Mouse (Mus musculus) adrenal gland, postnatal 10 days (tissue): Measurements from ENCODE around the gene Dctn2. TPM values are rescaled to one million over a fixed set of nuclear protein-coding genes. Genes with fewer than 3 reads are reported as not detected.
A peak's percentile ranks its signal among the peaks of the same experiment; 100 is the strongest.

Source experiments
- DNase-seq: peaks from one replicate; pipeline ENCODE4 v3.0.0; 2021; ENCODE audit warnings: mixed read lengths
- total RNA-seq, 2 experiments: library from RNA; stranded (reverse); gene quantifications; 2 replicates each; pipeline ENCODE4 v1.2.3; 2021

Dctn2 gene
- total RNA-seq, 2 experiments from 2014 or later: 151 to 164 TPM

DNA sequence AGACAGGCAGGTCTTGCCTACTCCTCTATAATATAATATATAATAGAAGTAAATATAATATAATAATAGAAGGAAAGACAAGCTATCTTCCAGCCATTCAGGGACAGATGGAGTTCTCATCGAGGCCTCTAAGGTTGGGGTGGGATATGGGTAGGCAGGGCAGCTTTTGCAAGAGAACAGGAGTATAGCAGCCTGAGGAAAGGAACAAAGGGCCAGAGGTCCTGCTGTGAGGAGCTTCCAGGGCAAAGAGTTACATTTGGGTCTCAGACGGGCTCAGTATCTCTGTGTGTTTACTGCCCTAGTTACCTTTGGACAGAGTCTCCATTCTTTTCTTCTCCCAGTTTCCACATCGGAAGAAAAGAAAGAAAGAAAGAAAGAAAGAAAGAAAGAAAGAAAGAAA, 2.5 kb upstream of the Dctn2 start:
- DNase-seq: no peak

DNA sequence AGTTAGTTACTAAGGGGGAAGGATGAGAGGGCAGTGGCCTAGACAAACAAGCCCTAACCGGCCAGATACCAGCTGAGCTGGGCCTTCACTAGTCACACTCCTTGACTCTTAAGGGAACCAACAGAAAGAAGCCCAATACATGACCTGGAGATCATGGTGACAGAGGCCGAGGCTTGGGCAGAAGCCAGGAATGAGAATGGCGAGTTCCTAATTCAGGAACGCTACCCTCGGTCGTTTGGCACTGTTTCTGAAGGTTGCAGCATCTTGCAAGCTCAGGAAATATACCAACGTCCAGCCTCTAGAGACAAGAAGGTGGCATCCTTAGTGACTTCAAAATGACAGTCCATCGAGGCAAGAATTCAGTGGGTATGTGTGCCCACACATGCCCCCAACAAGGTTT, 1.8 kb upstream of the Dctn2 start:
- DNase-seq: peak; percentile 35

DNA sequence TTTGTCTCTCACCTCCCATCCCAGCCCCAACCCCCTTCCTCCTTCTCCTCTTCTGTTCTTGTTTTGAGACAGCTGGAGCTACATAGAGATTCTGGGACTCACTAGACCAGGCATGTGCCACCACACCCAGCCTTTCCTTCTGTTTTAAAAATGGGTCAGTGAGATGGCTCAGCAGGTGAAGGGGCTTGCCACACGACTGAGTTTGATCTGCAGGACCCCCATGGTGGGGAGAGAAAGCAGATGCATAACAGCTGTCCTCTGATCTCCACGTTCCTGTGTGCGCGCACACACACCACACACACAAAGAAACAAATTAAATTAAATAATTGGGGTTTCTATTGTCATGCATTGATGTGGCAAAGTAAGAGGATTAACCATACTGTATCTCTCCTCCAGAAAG, 1.2 kb upstream of the Dctn2 start:
- no peak for DNase-seq

DNA sequence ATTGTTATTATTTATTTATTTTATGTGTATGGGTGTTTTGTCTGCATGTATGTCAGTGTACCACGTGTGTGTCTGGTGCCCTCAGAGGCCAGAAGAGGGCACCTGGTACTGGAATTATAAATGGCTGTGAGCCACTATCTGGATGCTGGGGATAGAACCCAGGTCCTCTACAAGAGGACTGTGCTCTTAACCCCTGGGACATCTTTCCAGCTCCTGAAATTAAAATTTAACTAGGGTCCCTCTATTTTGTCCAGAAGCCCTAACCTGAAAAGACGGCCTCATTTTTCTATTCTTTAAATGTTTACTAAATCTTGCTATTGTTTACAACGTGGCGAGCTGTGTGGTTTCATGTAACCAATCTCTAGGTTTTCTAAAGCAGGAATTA, 449 bp upstream of the Dctn2 start:
- no peak for DNase-seq

DNA sequence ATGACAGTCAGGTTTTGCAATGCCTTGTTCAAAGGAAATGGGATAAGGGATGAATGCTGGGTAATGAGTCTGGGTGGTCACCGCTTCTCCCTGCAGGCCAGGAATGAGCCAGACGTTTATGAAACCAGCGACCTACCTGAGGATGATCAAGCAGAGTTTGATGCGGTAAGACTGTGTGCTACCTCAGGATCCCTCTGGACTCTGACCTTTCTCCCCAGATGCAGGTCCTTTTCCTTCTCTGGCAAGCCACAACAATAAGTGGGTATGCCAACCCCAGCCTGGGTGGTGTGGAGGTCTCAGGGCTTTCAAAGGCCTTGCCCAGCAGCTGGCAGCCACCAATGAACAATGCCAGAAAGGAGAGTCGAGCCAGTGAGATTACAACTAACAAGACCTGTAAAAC, 1.1 kb downstream of the Dctn2 start:
- no peak for DNase-seq

DNA sequence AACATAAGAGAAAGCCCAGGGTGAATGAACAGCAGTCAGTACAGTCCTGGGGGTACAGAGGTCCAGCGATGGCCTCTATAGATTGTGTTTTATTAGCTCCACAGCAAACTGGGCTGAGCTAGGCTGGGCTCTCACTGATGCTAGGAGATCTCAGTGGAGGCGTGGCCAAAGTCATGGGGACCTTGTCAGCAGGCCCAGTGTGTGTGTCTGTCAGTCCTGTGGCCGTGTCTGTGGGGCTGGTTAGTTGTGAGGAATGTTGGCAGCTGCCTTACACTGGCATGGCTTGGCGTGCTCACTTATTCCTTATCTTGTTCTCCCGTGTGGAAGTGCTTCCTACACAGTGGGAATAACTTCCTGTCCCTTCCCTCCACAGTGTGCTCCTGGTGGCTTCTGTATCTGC, 2.2 kb downstream of the Dctn2 start:
- no peak for DNase-seq

DNA sequence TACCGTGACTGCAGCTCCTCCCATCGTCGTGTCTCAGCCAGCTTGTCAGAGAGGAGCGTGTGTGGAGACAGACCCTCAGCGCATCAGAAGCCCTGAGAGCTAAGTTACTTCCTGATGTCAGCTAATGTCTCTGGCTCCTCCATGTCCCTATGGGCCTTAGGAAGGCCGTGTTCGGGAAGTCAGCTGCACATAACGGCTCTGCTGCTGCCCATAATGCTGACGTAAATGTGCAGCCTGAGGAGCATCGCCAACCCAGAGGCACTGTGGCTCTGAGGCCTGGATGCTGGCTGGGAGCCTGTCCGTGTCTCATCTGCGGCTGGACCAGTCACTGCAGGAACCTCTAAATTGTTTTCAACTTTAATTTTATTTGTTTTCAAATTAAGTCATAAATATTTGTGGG, 2.9 kb downstream of the Dctn2 start:
- no peak for DNase-seq

DNA sequence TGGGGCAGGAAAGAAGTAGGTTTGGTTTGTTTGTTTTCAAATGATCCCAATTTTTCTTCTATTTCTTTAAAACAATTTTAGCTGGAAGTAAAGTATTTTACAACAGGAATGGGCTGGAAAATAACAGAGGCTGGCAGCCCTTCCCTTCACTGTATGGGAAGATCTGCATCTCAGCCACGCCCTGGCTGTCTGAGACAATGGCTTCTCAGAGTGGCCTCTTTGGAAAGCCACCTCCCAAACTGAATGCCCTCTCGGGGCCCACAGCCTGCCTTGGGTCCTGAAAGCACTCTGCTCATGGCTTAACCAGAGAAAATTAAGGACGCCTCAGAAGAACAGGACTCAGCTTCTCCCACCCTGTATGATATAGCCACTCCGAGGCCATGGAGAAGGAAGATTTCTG, 3.7 kb downstream of the Dctn2 start:
- no peak for DNase-seq

DNA sequence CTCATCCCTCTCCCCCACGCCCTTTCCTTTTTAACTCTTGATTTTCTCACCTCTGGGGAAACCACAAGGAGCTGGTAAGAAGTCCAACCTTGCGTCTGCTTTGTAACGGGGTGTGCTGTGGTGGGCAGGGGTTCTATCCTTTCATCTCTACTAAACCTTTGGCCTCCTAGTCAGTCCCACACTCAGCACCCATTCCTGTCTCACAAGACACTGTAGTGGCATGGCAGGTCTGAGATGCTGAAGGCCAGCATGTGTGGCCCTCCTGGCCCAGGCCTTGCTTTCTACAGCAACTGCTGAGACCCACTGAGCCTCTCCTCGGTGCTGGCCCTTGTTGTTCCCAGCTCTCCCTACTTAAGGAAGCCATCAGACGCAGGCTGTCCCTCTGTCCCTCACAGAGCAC, 6.2 kb downstream of the Dctn2 start:
- DNase-seq: no peak

DNA sequence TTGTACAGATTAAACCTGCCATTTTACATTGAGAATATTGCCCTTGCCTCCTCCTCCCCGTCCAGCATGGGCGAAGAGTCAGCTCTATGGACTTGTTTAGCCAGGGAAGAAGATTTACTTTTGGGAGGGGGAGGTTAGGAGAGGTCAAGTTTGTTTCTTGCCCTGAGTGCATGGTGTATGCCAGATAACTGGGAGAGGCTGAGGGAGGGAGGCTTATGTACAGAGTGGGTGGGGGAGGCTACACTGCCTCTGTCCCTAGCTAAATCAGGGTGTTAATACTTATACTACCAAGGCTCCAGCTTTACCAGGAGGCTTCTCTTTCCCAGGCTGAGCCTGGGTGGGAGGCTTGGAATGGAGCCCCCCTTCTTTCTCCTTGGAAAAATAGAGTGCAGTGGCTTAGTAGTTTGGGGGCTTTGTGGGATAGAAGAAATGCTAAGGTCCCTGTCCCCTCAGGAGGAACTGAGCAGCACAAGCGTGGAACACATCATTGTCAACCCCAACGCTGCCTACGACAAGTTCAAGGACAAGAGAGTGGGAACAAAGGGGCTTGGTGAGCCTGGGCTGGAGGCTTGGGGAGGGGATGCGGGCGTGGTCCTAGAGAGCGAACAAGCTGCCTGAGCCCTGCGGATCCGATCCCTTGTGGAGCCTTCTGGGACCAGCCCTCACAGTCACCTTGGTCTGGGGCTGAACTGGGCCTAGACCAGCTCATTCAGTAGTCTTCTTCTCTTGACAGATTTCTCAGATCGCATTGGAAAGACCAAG, 8.3 kb downstream of the Dctn2 start:
- DNase-seq: no peak

DNA sequence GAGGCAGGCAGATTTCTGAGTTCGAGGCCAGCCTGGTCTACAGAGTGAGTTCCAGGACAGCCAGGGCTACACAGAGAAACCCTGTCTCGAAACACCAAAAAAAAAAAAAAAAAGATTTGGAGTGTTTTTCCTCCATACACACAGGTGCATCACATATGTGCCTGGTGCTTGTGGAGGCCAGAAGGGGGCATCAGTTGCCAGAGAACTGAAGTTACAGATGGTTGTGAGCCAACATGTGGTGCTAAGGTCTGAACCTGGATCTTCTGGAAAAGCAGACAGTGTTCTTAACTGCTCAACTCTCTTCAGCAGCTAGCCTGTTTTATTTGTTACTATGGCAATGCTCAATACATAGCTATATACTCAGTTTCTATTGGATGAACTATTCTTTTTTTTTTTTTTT, 13.6 kb downstream of the Dctn2 start:
- no peak for DNase-seq

DNA sequence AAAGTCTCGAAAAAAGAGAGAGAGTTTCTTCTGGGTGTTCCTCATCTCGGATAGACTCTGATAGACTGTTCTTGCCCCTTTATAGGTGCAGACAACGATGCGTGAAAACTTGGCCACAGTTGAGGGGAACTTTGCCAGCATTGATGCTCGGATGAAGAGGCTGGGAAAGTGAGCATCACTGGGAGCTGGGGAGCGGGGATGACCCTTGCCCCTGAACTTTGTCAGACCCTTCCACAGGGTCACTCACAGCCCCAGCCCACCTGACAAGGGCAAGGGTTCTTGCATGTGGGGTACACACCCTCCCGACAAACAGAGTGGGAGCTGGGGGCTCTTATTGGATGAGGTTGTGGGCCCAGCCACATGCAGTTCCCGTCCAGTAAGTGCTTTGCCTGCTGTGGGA, 15.1 kb downstream of the Dctn2 start:
- no peak for DNase-seq

DNA sequence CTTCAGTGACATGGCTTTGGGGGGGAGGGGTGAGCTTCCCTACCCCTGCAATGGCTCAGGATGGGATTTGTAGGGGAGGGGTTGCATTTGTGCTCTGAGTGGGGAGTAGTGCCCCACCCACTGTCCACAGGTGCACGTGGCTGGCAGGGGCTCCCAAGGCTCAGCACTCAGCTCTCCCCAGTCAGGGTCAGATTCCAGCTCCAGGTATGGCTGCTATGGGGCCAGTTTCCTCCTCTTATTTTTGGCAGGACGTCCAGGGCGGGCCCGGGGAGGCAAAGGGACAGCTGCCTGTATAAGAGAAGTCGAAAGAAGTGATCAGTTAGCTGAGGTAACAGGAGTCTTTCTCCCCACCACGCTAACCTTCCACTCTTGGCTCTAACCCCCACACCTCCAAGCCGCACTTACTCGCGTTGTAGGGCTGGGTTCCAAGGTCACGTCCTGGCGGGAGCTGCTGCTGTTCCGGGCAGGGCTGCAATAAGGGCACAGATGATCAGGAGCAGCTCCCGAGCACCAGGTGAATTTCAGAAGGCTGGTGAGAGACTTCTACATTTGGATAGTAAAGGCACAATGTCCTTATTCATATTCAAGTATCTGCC, 16.6 kb downstream of the Dctn2 start:
- DNase-seq: peak; percentile 58

DNA sequence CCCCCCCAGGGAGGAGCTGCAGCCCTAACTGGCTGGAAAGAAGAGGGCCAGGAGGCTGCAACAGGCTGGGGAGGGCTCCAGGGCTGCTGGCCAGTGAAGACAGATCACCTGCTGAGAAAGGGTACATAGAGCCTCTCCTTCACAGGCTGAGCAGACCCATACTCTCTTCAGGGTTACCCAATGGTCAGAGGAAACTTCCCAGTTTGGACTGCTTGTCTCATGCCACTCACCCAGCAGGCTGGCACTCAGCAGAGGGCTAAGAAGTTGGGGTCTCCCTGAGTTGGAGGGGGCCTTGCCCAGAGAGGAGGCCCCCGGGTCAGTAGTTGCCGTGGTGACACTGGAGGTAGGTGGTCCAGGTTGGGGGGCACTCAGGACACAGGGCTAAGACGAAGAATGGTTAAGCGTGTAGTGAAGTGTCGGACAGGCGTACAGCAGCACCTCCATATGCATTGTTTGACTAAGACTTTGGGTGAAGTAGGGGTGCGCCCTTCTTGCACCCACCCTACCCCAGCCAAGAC, 18.0 kb downstream of the Dctn2 start:
- no peak for DNase-seq

DNA sequence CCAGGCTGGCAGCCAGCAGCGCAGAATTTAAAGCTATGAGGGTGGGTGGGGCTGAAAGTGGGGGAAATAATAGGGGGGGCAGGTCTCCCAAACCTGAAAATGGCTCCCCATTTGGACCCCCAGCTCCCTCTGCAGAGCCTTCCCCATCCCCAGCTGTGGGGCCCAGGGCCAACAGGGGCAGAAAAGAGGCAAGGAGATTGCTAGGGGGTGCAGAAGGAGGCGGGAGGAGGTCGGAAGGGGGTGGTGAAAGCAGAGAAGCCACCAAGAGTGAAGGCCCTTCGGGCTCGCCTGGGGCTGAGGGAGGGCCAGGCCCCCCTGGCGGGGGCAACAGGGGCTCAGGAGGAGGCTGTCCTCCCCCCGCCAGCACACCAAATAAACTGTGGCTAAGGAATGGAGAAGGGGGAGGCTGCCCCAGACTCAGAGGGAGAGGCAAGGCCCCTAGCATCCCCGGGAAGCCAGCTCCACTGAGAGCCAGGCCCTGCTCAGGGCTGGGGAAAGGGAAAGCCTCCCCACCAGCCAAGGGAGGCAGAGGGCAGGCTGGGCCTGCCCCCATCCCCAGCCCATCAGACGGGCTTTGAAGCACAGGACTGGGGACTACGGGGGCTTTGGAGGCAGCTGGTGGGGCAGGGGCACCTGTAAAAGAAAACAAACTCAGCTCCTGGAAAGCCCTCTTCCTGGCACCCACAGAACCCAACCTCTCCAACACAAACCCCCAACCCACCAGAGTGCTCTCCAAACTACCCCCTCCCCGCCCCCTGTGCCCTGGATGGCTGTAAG, 18.7 kb downstream of the Dctn2 start:
- no peak for DNase-seq

DNA sequence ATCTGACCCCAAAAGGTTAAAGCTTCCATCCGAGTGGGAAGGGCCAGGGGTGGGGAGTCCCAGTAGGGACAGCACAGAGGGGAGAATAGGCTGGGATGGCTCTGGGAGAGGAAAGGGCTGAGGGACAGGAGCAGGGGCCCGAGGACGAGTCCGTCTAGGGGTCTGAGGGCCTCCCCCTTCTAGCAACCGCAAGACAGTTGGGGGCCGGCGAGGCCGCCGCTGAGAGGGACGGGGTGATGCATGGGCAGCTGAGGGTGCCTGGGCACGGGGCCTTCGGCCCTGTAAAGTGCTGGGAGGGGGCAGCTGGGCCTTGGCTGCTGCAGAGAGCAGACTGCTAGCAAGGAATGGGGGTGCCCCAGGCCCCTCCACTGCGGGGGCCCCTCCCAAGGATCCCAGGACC, 19.5 kb downstream of the Dctn2 start:
- DNase-seq: no peak

DNA sequence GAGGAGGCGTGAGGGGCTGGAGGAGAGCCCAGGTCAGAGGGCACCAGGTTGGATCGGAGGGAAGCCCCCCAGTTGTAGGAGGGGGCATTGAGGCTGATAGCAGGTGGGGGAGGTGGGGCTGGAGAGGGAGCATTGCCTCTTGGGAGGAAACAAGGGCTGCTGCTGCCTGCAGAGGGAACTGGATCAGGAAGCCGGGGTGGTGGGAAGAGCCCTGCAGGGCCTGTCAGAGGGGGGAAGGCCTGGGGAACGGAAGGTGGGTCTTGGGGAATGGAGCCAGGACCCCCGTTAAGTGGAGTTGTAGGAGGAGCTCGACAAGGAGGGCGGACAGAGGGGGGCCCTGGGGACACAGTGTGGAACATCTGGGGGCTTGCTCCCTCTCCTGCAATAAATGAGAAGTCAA, 20.0 kb downstream of the Dctn2 start:
- no peak for DNase-seq

DNA sequence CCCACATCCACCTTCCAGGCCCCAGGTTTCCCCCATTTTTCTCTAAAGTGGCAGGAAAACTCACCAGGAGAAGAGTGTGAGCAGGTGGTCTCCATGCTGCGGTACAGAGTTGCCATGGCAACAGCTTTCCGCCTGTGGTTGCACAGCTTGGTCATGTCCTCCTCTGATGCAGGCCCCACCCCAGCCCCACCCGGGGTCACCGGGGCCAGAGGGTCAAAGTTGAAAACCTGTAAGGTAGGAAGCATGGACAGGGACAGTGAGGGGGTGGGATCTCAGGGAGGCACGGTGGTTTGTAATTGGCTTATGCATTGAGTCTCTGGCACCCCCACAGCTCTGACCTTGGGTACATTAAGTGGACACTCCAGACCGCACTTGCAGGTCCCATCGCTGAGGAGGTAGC, 20.6 kb downstream of the Dctn2 start:
- DNase-seq: no peak

DNA sequence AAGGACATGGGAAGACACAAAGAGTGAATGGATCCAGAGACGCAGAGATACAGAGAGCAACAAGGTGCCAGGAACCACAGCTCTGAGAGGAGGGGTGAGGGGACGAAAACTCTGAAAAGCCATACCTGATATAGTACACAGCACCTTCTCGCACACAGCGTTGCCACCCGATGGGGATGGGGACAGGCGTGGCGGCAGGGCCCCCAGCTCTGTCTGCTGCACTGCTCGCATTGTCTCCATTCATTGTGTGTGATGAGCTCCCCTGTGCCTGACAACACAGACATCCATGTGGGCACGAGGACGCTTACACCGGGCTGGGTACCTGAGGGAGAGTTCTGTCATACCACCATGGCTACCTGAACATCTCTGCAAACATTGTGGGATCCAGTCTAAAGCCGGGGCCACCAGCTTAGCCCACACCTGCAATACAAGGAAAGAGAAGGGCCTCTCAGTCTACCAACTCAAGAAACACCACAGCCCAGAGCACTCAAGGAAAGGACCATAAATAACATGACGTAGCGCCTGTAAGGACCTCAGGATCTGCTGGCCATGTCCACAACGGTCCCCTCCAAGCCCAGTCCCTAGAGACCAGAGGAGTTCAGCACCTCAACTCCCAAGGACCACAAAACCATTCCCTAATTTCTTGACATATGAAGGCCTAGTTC, 21.2 kb downstream of the Dctn2 start:
- DNase-seq: no peak

DNA sequence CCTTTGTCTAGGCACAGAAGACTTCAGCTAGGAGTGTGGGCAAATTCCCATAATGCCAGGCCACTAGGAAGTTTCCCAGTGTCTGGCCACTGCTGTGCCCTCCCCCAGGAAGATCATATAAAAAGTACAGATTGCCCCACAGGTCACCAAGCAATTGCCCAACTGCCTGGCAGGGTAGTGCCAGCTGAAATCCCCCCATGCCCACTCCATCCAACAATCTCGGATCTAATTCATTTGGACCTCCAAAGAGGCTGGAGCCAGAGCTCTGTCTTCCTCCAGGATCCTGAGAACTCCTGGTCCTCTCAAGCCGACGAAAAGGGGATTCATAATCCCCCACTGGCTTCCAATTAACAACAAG, 21.7 kb downstream of the Dctn2 start:
- peak; percentile 39 for DNase-seq

DNA sequence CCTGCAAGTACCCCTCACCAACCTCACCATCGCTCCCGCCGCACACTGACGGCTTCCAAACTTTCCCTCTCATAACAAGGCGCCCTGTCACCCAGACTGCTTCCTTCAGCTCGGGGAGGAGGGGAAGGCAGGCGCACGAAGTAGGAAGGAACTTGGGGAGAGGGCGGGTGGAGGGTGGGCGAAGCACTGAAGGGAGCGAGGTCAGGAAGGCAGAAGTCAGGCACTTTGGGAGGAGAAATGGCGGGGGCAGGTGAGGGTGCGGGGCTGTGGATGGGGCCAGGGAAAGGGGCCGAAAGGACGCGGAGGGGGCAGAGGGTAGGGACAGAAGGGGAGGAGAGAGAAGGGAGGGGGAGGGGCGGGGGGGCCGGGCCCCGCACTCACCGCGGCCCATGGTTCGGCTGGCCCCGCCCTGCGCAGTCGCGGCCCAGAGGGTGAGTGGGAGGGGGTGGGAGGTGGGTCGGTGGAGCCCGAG, 22.2 kb downstream of the Dctn2 start:
- peak; percentile 76 for DNase-seq

DNA sequence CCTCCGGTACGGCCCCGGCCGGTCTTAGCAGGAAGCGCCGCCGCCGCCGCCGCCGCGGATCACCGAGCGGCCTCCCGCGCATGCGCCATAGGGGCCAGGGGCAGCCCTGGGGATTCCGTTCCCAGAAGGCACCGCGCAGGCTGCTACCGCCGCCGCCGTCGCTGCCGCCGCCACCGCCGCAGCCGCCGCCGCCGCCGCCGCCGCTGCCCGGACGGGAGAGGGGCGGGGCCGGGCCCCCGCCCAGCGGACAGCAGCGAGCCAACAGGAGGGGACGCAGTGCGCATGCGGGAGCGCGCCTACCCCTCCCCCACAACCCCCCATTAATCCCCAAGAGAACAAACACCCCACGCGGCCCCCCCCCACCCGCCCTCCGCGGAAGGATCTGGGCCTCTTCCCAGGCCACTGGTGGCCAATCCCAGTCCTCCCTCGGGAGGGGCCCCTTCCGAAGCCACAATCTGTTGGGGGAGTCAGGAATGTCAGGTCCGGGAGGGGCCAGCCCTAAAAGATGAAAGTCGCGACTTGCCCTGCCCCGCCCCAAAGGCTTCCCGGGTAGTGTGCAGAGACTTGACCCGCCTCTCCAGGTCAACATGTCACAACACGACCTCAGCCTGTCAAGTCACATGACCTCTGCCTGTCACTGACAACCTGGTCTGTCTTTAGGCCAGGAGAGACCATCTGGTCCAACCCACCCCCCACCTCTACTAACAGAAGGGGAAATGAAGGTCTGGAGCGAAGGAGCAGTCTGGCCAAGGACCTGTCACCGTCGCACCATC, 22.8 kb downstream of the Dctn2 start, which contains the start of gene Mbd6:
Gene Mbd6, minus strand, starts transcription at position 219 of the 773 bp plus-strand sequence.
- DNase-seq: peak; percentile 93
